Mouse (Mus musculus) cerebellum, postnatal 10 days (tissue): Measurements from ENCODE around the gene Tipin.
A peak's percentile ranks its signal among the peaks of the same experiment; 100 is the strongest.
"Not testable (repeated sequence)": the region's sequence is repeated elsewhere in the genome, so short reads cannot be mapped to it uniquely, and the experiment has no call there.

Experiments
- DNase-seq, 2 experiments: peaks; one replicate each; pipeline ENCODE4 v3.0.0; 2021; ENCODE audit warnings: mixed read lengths in 2 of 2

Gene Tipin

DNA sequence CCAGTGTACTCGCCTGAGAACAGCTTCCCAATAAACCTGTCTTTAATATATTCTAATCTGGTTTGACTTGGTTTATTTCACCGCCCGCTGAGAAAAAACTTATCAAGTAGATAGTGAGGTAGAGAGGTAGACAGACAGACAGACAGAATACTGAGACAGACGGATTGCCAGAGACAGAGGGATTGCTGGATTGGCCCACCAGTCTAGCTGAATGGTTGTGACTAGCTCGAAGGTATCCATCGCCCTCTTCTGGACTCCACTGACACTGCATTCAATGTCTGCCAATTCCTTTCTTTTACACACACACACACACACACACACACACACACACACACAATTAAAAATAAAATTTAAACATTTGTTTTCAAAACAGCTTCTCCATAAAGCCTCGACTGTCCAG is 8.8 kb upstream of the Tipin start:
- DNase-seq = peak; percentile 61 to 71

DNA sequence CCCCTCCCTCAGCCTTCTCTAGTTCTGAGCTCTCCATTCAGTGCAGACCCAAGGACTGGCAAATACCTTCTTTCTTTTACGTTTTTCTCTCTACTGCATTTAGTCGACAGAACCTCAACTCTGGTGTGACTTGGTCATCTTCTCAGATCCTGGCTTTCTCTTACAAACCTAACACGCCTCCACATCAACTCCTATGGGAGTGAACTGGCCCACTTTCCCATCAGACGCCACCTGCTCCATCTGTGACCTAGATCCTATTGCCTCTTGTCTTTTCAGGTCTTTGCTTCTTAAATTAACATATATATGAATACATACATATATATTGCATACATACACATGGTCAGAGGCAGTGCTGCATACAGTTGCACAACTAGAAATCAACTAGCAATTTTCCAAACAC is 7.6 kb upstream of the Tipin start:
- peak in 1 of 2 experiments; percentile 31 for DNase-seq

DNA sequence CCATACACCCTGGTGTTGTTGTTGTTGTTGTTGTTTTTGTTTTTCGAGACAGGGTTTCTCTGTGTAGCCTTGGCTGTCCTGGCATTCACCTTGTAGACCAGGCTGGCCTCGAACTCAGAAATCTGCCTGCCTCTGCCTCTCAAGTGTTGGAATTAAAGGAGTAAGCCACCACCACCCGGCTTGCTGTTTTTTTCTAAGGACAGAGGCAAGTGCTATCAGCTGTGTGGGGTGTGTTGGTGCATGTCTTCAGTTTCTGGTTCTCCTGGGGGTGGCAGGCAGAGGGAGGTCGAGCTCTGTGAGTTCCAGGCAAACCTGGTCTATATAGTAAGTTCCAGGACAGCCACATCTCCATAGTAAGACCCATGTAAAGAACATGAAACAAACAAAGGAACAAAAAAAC is 7.1 kb upstream of the Tipin start:
- no peak for DNase-seq

DNA sequence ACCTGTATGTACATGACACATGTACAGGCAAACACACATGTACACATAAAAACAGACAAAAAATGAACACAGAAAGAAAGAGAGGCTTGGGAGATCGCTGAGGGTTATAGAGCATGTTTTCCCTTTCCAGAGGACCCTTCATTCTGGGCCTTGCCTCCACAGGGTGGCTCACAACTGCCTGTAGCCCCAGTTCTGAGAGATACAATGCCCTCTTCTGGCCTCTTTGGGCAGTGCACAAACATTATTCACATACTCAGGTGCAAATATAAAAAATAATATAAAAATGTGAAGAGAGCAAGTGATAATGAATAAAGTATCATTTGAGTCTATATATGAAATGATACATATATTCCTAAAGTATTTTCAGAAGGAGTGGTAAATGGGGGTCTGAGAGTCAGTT is 6.5 kb upstream of the Tipin start:
- DNase-seq = peak; percentile 18 to 39

DNA sequence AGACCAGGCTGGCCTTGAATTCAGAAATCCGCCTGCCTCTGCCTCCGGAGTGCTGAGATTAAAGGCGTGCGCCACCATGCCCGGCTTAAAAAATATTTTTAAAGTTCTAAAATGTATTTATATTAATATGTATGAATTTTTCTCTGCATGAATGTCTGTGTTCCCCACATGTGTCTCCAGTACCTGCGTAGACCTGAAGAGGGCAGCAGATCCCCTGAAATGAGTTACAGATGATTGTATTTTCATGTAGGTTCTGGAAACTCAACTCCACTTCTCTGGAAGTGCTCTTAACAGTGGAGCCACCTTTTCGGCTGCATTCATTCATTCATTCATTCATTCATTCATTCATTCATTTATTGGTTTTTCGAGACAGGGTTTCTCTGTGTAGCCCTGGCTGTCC is 3.7 kb upstream of the Tipin start:
- DNase-seq = peak; percentile 85 to 88

DNA sequence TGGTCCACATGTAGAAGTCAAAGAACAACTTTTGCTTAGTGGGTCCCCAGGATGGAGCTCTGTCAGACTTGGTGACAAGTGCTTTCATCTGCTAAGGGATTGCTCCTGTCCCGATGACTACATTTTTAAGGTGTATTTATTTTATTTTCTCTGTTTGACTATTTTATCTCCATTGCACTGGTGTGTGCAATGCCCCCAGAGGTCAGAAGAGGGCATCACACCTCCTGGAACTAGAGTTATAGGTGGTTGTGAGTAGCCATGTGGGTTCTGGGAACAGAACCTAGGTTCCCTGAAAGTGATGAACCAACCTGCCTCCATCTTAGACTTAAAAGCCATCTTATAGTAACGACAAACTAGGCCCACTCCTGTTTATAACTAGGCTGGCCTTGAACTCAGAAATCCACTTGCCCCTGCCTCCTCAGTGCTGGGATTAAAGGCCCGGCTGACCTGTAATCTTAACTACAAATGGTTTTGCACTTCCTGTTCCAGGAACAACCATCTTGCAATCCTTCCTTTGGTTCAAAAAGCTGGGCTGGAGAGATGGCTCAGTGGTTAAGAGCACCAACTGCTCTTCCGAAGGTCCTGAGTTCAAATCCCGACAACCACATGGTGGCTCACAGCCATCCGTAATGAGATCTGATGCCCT is 2.6 kb upstream of the Tipin start:
- no peak for DNase-seq

DNA sequence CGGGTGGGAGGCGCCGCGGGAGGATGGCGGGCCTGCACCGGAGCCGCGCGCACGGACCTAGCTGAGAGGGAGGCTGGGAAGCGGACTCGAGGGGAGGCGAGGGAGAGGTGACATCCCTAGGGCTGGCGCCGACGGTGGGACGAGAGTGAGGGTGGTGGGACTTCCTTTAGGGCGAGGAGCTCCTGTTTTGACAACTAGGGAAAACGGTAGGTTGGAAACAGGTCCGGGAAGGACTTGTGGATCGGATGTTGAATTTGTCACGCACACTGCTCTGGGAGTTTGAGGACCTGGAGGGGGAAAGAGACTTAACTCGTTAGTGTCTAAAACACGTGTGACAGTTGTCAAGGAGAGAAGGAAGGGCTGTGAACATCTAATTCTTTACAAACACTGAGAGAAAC is 399 bp downstream of the Tipin start:
- DNase-seq = no peak

DNA sequence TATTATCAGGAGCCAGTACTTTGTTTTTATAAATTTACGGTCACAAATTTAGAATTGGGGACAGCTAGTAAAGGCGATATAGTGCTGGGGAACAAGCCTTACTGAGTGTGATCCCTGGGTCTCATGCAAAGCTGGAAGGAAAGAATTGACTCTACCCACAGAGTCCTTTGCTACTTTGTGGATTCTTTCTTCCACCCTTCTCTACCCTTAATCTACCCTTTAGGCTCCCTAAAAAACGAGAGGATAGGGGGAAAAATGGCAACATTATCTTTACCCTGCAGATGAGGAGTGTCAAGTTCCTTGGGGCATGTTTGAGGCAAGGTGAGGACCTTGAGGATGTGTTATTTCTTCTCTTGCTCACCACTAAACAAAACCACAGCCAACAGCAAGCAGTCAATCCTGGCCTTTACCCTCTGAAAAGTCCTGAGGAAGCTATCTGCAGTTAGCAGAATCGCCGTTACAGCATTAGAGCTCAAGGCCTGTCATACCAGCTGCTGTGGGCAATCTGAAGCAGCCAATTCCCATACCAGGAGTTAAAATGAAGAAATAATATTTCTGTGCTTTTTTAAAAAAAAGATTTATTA is 1.1 kb downstream of the Tipin start:
- no peak for DNase-seq

DNA sequence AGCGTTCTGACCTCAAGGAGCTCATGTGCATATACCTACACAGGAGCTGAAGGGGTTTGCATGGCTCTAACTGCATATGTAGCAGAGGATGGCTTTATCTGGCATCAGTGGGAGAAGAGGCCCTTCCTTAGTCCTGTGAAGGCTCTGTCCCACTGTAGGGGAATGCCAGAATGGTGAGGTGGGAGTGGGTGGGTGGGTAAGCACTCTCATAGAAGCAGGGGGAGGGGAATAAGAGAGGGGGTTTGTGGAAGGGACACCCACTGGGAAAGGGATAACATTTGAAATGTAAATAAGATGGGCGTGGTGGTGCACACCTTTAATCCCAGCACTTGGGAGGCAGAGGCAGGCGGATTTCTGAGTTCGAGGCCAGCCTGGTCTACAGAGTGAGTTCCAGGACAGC is 21.7 kb downstream of the Tipin start:
- not testable (repeated sequence) for DNase-seq

DNA sequence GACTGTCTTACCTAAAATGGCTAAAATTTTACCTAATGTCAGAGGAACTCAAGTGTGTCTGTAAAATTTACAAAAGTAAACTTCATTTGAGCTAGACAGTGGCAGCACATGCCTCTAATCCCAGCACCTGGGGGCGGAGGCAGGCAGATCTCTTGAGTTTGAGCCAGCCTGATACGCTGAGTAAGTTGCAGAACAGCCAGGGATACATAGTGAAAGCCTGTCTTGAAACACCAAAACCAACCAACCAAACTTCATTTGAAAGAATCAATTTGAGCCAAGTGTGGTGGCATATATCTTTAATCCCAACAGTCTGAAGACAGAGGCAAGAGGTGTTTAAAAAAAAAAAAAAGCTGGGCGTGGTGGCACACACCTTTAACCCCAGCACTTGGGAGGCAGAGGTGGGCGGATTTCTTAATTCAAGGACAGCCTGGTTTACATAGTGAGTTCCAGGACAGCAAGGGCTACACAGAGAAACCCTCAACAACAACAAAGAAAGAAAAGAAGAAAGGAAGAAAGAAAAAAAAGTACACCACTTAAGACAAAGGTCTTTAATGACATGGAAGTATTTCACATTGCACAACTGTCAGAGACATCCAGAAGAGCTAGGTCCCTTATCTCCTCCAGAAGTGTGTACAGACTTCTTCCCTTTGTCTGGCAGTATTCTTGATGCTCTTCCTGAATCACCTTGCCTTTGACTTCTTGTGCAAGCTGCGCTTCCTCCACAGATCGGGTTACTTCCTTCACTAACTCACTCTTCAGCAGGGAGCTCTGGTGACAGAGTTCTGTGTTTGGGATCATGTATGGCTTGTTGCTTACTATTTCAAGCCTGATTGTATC is 25.3 kb downstream of the Tipin start:
- no peak for DNase-seq

DNA sequence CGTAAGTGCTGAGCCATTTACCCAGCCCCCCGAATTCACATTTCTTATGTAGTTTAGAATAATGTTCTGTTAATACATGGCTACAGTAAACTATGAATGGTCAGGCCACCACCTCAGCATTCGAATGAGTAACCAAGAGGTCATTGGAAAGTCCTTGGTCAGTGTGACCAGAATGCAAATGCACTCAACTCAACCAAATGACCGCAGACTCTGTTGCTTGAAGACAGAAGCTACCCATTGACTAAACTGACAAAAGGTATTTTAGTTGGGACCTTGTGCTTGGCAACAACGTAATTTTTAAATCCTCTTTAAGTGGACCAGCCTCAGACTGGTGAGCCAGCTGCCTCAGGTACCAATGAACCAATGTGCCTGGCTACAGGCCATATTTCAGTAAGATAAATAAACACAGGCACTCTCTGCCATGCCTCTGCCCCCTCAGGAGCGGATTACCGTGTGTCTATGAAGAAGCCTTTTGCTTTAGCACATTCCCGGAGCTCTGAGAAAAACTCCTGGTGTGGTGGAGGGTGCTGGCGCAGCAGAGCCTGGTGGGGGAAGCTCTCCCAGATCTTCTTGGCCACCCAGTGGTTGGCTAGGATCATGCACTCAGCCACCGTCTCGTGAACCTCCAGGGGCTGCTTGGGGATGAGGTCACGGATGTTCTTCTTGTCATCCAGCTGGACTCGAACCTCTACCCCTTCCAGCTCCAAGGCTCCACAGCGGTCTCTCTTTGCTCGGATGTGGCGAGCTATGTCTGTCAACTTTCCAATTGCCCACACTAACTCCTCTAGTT is 29.8 kb downstream of the Tipin start:
- DNase-seq = peak; percentile 4 to 6

DNA sequence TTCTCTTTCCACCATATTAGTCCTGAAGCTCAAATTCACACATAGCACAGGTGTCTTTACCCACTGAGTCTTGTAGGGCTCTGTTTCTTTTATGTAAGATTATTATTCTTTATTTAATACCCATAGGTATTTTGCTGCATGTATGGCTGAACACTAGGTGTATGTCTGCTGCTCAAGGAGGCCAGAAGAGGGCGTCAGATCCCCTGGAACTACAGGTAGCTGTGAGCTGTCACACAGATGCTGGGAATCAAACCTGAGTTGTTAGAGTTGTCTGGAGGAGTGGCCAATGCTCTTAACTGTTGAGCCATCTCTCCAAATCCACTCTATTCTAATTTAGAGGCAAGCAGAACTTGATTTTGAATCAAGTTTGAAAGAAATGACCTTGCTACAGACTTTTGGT is 30.7 kb downstream of the Tipin start:
- DNase-seq = peak in 1 of 2 experiments; percentile 5

DNA sequence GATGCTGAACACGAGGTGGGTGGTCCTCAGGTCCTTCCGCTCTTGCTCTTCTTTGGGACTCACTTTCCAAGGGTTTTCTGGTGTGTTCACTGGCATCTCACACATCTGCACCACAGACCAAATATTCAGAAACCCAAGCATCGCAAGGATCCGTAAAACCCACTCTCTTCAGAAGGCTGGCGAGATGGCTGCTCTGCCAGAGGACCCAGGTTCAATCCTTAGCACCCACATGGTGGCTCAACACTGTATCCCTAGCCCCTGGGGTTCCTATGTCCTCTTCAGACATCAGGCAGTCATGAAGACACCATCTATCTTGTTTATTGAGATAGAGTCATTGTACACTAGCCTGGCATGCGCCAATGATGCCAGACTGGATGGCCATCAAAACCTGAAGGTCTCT is 33.3 kb downstream of the Tipin start:
- no peak for DNase-seq

DNA sequence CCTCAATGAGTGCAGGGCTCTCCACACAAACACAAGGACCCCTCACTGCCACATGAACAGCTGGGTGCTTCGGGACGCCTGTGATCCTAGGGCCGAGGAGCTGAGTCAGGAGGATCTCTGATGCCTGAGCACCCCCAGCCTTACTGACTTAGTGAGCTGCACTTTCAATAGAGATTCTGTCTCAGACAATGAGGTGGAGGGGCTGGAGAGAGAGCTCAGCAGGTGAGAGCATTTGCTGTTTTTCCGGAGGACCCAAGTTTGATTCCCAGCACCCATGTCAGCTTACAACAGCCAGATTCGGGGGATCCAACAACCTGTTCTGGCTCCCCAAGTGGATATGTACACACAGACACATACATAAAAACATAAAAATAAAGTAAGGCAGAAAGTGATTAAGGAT is 35.6 kb downstream of the Tipin start:
- no peak for DNase-seq

DNA sequence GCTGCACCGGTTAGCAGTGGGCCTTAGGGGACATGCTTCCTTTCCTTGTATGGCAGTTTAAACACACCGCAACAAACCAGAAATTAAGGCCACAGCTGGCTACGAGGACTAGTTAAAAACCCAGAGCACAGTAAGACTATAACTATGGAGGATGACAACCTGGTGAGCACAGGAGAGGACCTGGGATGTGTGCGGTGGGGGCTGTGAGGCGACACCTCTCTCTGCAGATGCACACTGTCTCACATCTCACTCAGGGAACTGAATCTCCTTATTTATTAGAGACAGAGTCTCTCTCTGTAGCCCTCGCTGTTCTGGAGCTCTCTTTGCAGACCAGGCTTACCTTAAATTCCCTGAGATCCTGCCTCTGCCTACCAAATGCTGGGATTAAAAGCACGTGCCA is 42.6 kb downstream of the Tipin start:
- no peak for DNase-seq

DNA sequence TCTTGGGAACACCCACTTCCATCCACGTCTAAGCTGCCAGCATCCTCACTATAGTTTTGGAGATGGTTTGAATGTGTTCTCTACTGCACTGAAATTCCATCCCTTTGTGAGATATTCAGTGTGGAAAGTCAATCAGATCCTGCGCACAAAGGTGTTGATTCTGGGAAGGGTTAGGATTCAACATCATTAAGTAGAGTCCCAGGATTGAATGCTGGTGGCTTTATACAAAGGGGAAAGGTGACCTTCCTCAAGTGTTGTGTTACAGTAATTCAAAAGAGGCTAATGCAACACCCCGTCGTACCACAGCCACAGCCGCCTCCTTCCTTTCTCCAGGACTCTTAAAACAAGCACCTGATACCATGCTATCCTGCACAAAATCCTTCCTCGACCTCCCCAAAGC is 54.4 kb downstream of the Tipin start:
- DNase-seq = no peak

DNA sequence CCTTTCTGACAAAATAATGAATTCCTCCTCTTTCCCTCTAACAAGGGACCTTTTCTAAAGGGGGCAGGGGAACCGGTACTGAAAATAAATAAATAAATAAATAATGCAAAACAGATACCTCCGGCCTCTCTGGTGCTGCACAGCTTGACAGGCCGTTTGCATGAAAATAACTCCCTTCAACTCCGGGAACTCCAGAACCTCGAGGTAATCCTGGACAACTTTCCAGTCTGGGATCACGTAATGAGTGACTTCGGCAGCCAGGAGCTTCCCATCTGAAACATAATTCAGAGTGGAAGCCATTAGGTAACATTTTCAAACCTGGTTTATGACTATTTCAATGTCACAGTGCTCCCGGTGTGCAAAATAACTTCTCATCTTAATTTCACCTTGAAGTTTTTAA is 58.0 kb downstream of the Tipin start:
- no peak for DNase-seq

DNA sequence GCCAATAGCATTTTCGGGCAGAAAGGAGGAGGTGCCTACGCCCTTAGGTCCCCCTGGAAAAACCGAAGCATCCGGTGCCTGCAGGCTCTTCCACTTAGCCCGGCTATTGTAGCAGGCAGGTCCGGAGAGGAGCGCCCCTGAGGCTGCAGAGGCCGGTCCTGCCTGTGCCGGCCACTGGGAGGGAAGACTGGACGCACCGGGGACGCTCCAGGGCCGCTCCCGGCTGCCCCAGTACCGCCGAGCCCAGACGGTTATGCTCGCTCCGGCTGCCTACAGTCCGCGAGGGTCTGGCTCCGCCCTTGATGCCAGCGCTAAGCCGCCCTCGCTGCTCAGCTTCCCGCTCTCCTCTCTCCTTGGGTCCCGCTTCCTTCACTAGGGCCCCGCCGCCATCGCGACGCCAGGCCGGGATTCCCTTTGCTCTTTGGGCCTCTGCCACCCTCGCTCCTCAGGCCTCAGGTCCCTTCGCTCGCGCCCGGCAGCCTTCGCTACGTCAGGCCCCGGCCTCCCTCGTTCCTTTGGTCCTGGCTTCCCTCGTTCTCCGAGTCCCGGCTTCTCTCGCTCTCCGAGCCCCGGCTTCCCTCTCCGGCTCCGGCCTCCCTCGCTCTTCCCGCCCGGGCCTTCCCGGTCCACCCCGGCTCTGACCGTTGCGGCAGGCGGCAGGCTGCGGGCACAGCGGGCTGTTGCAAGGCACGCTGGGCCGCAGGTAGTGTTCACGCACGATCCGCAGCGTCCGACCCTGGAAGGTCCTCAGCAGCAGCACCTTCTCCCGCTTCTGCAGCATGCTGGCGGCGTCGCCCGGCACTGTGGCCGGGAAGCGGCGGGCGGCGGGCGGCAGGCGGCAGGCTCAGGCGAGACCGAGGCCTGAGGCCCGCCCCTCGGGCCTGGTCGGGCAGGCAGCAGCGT is 59.2 kb downstream of the Tipin start:
- peak; percentile 86 to 88 for DNase-seq

DNA sequence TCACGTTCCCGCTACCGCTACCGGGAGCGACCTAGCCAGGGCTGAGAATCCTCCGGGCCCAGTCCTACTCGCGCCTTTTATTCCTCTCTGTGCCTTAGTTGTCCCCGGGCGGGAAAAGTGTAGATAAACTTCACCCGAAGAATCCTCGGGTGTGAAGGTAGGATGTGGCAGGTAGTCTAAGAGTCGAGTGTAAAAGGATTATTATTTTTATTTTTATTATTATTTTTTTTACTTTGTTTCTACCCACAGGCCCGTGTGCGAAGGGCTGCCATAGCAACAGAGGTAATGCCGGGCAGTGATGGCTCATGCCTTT is 59.8 kb downstream of the Tipin start, which contains the start of gene Dis3l:
Gene Dis3l (minus strand): TSS at position 35 of the 313 bp plus-strand sequence.
- DNase-seq = no peak

DNA sequence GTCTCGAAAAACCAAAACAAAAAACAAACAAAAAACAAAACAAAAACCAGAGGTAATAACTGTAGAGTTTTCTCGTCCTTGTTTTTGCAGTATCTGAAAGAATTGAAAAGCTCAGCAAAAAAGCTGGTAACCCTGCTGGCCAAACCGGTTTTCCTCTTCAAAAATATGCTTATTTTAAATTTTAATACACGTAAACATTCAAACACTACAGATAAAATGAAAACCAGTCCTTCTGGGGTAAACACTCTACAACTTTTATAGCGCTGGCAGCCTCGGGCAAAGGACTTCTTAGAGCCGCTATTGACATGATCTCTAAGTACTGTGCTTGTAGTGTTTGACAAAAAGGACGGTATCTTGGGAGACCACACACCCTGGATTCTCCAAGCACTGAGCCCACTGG is 60.3 kb downstream of the Tipin start:
- DNase-seq = no peak

DNA sequence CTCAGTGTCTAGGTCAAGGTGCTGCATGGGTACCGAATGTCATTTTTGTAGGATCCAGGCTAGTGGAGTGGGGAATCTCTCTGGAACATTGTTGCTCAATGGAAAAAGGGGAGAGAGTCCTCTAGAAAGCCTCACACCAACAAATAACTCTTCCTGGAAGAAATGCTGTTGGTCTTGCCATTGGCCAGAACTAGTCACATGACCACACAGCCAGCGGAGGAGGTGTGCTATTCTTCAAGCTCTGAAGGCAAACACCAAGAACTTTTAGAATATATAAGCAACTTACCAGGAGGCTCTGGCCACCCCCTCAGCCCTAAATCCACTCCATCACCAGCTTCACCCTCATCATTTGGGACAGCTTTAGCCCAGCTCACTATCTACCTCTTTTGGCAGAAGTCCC is 62.3 kb downstream of the Tipin start:
- DNase-seq = no peak

DNA sequence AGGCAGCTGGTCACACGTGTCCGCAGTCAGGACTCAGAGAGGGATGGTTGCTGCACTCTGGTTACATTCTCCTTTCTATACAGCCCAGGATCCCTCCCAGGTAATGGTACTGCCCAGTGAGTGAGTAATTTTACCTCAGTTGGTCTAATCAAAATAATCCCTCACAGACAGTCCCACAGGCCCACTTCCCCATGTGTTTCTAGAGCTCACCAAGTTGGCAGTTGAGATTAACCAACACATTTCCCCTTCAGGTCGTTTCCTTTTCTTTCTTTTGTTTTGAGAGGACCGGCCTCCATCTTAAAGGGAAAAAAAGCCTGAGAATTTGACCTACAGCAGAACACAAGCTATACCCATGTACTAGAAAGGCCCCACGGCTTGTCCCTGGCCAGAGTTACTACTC is 64.5 kb downstream of the Tipin start:
- no peak for DNase-seq
